ENCODE assay signal across 23 mouse cellular contexts in the genomic region with DNA sequence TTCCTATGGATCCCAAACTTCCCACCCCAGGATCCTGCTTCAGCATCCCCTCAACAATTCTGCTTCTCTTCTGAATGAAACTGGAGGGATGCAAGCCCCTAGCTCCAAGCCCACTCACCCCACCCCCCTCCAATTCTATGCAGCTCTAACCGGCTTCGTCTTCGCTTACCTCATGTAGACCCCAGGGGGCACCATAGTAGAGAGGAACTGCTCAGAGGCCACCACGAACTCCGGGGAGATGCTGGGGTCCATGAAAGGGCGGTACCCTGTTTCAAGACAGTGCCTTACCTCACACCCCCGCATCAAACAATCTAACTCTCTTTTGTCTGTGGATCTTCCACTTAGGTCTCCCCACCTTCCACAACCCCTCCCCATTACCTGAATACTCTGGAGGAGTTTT. TPM values are rescaled to one million over a fixed set of nuclear protein-coding genes. Genes with fewer than 3 reads are reported as not detected.
DNase-seq lines count a peak whose midpoint lies in the region; ATAC-seq and TF ChIP-seq lines count a peak whose summit lies in the region.
"Had no signal": no experiment of that assay in that cellular context is flagged by ENCODE, and none has a peak within 500 bp of the region (broad histone marks: within the 10 kb centered on the region; RNA-seq: fewer than 3 reads in every experiment).

No protein-coding gene starts in this region.

- peaks cover 17% of the 10 kb centered on the region for H3K4me1 ChIP-seq in intestine, postnatal 0 days (replicated peaks; ENCODE audit: control insufficient read depth, insufficient read depth, low read length)
- peaks cover 22% of the 10 kb centered on the region for H3K4me1 ChIP-seq in intestine, embryonic 15.5 days (replicated peaks)

- peak; percentile 52 for DNase-seq in thymus, postnatal 0 days (ENCODE audit: low spot score)
- no peak for DNase-seq in thymus, adult 18-20 months
- DNase-seq in thymus, postnatal 4 days, result peak; percentile 61
- no peak for DNase-seq in adrenal gland, adult 8-10 months
- DNase-seq in gastrocnemius, postnatal 25 days, result no peak
- DNase-seq: cerebellum, adult 9-11 months; gastrocnemius, postnatal 10 days; heart, postnatal 10 days; liver, embryonic 13.5 days; lung, postnatal 10 days; right cerebral cortex, postnatal 4 days had no signal

- no peak for ATAC-seq in intestine, postnatal 0 days
- no peak for ATAC-seq in intestine, embryonic 15.5 days
- ATAC-seq in granulocyte monocyte progenitor cell, adult 5-6 weeks (replicated peaks; ENCODE audit: poor library complexity, severe bottlenecking), result peak; percentile 43

- H3K9ac ChIP-seq in intestine, postnatal 0 days (ENCODE audit: low read depth, low read length), result no peak overlapping the region
- H3K9ac ChIP-seq in intestine, embryonic 15.5 days, result no peak overlapping the region
- H3K9ac ChIP-seq: embryonic facial prominence, embryonic 13.5 days; liver, embryonic 13.5 days had no signal

- peaks cover 54% of the 10 kb centered on the region for H3K27me3 ChIP-seq in intestine, postnatal 0 days (replicated peaks; ENCODE audit: control insufficient read depth, insufficient read depth, low read length)
- H3K27me3 ChIP-seq in intestine, embryonic 15.5 days (replicated peaks), result peaks cover 61% of the 10 kb centered on the region

- peak; percentile 33 for TF ChIP-seq CTCF in intestine, postnatal 0 days (IDR thresholded peaks at IDR 0.05; ENCODE audit: low read depth)

- no peak overlapping the region for H3K4me2 ChIP-seq in intestine, postnatal 0 days (replicated peaks; ENCODE audit: low read depth)
- no peak overlapping the region for H3K4me2 ChIP-seq in intestine, embryonic 15.5 days (replicated peaks)
- H3K4me2 ChIP-seq: embryonic facial prominence, embryonic 13.5 days; liver, embryonic 13.5 days had no signal

- H3K9me3 ChIP-seq in intestine, postnatal 0 days (ENCODE audit: control insufficient read depth), result no peaks in the 10 kb centered on the region
- H3K9me3 ChIP-seq in intestine, embryonic 15.5 days, result no peaks in the 10 kb centered on the region
- H3K9me3 ChIP-seq: embryonic facial prominence, embryonic 13.5 days; G1E; liver, embryonic 13.5 days had no signal

- WGBS in intestine, postnatal 0 days, result 12% methylated on average over 7 of the region's 7 CpGs
- 2% methylated on average over 7 of the region's 7 CpGs for WGBS in intestine, embryonic 15.5 days

- no peaks in the 10 kb centered on the region for H3K36me3 ChIP-seq in intestine, postnatal 0 days (ENCODE audit: control insufficient read depth, insufficient read depth)
- no peaks in the 10 kb centered on the region for H3K36me3 ChIP-seq in intestine, embryonic 15.5 days
- H3K36me3 ChIP-seq: embryonic facial prominence, embryonic 13.5 days; G1E; liver, embryonic 13.5 days had no signal

- H3K27ac ChIP-seq in intestine, postnatal 0 days (ENCODE audit: low read depth, low read length), result no peak overlapping the region
- H3K27ac ChIP-seq in intestine, embryonic 15.5 days, result no peak overlapping the region
- H3K27ac ChIP-seq: embryonic facial prominence, embryonic 13.5 days; liver, embryonic 13.5 days had no signal

- H3K4me3 ChIP-seq in intestine, postnatal 0 days (ENCODE audit: low read depth, low read length), result no peak overlapping the region
- H3K4me3 ChIP-seq in intestine, embryonic 15.5 days (replicated peaks), result no peak overlapping the region
- H3K4me3 ChIP-seq: embryonic facial prominence, embryonic 13.5 days; liver, embryonic 13.5 days had no signal

RNA-seq across cellular contexts. Expression of a gene that starts 3.3 kb away (rescaled TPM):
- polyA plus RNA-seq in intestine, postnatal 0 days (2015; fragmentation: Nextera tagmentation; extraction: Ambion mirVana), result 0.17 and 0.38 TPM in 2 replicates
- 0.08 TPM in 1 of 2 replicates, not detected in the other for polyA plus RNA-seq in intestine, embryonic 15.5 days (2015; fragmentation: Nextera tagmentation; extraction: Ambion mirVana)
- 0.30 and 0.61 TPM in 2 replicates for polyA plus RNA-seq in thymus, postnatal 0 days (2015; fragmentation: Nextera tagmentation; extraction: Ambion mirVana)
- total RNA-seq in granulocyte monocyte progenitor cell, adult 5-6 weeks (2014; fragmentation: Nextera tagmentation), result not detected in 2 replicates
- not detected in 2 replicates for total RNA-seq in granulocyte monocyte progenitor cell, adult 5-6 weeks (2017)
- total RNA-seq in adrenal gland, adult 8-10 months (2022), result not detected
- under 1 TPM; 0.08 to 0.16 TPM for total RNA-seq in gastrocnemius, postnatal 25 days (2021)
- total RNA-seq: left cerebral cortex, adult 18-20 months; megakaryocyte-erythroid progenitor cell, adult 5-6 weeks had no signal
- polyA plus RNA-seq: G1E; limb, embryonic 11.5 days; liver, embryonic 13.5 days; neural tube, embryonic 14.5 days had no signal

RNA-seq across cellular contexts. Expression of a gene that starts 3.8 kb away (rescaled TPM):
- polyA plus RNA-seq in intestine, postnatal 0 days (2015; fragmentation: Nextera tagmentation; extraction: Ambion mirVana), result 0.83 and 1.5 TPM in 2 replicates
- 0.14 and 0.25 TPM in 2 replicates for polyA plus RNA-seq in intestine, embryonic 15.5 days (2015; fragmentation: Nextera tagmentation; extraction: Ambion mirVana)
- polyA plus RNA-seq in thymus, postnatal 0 days (2015; fragmentation: Nextera tagmentation; extraction: Ambion mirVana), result 0.34 TPM in 1 of 2 replicates, not detected in the other
- total RNA-seq in granulocyte monocyte progenitor cell, adult 5-6 weeks (2014; fragmentation: Nextera tagmentation), result not detected in 2 replicates
- total RNA-seq in granulocyte monocyte progenitor cell, adult 5-6 weeks (2017), result not detected in 2 replicates
- total RNA-seq in adrenal gland, adult 8-10 months (2022), result not detected
- not detected for total RNA-seq in gastrocnemius, postnatal 25 days (2021)
- total RNA-seq: gastrocnemius, postnatal 10 days; heart, postnatal 10 days; layer of hippocampus, adult 18-20 months; left cerebral cortex, adult 18-20 months; megakaryocyte-erythroid progenitor cell, adult 5-6 weeks had no signal
- polyA plus RNA-seq: embryonic facial prominence, embryonic 13.5 days; G1E; kidney, embryonic 16.5 days; limb, embryonic 11.5 days; liver, embryonic 13.5 days had no signal

RNA-seq across cellular contexts. Expression of a gene that starts 18.6 kb away (rescaled TPM):
- polyA plus RNA-seq in intestine, postnatal 0 days (2015; fragmentation: Nextera tagmentation; extraction: Ambion mirVana), result not detected in 2 replicates
- polyA plus RNA-seq in intestine, embryonic 15.5 days (2015; fragmentation: Nextera tagmentation; extraction: Ambion mirVana), result not detected in 2 replicates
- polyA plus RNA-seq in thymus, postnatal 0 days (2015; fragmentation: Nextera tagmentation; extraction: Ambion mirVana), result 2.1 and 2.3 TPM in 2 replicates
- not detected in 2 replicates for total RNA-seq in granulocyte monocyte progenitor cell, adult 5-6 weeks (2014; fragmentation: Nextera tagmentation)
- 0.10 TPM in 1 of 2 replicates, not detected in the other for total RNA-seq in granulocyte monocyte progenitor cell, adult 5-6 weeks (2017)
- total RNA-seq in adrenal gland, adult 8-10 months (2022), result under 1 TPM; 0.20 to 0.52 (median 0.32) TPM
- 1 to 10 TPM in 1 of 2 experiments, under 1 TPM in 1; 0.95 to 1.1 TPM for total RNA-seq in gastrocnemius, postnatal 25 days (2021)
- total RNA-seq: megakaryocyte-erythroid progenitor cell, adult 5-6 weeks had no signal
- polyA plus RNA-seq: G1E; intestine, embryonic 14.5 days; liver, embryonic 13.5 days; neural tube, embryonic 14.5 days had no signal

RNA-seq across cellular contexts. Expression of a gene that starts 20.6 kb away (rescaled TPM):
- polyA plus RNA-seq in intestine, postnatal 0 days (2015; fragmentation: Nextera tagmentation; extraction: Ambion mirVana), result 0.07 TPM in 1 of 2 replicates, not detected in the other
- 0.03 and 0.08 TPM in 2 replicates for polyA plus RNA-seq in intestine, embryonic 15.5 days (2015; fragmentation: Nextera tagmentation; extraction: Ambion mirVana)
- 0.08 and 0.16 TPM in 2 replicates for polyA plus RNA-seq in thymus, postnatal 0 days (2015; fragmentation: Nextera tagmentation; extraction: Ambion mirVana)
- total RNA-seq in granulocyte monocyte progenitor cell, adult 5-6 weeks (2014; fragmentation: Nextera tagmentation), result not detected in 2 replicates
- total RNA-seq in granulocyte monocyte progenitor cell, adult 5-6 weeks (2017), result not detected in 2 replicates
- under 1 TPM in 2 of 4 experiments, not detected in 2; 0.06 to 0.13 TPM for total RNA-seq in adrenal gland, adult 8-10 months (2022)
- under 1 TPM; 0.46 to 0.72 TPM for total RNA-seq in gastrocnemius, postnatal 25 days (2021)
- total RNA-seq: G1E; layer of hippocampus, adult 18-20 months; left cerebral cortex, adult 18-20 months; megakaryocyte-erythroid progenitor cell, adult 5-6 weeks had no signal
- polyA plus RNA-seq: G1E; liver, embryonic 13.5 days had no signal

Comparison
In these comparisons a context has a peak if more than half of its experiments do, and no peak if none do; other contexts are left out.
1. DNase-seq: peak in thymus, postnatal 0 days (single experiment) and thymus, postnatal 4 days (single experiment); none in thymus, adult 18-20 months (0 of 2), adrenal gland, adult 8-10 months (single experiment) and gastrocnemius, postnatal 25 days (single experiment).